Mouse (Mus musculus): Measurements from ENCODE around the gene Sh3rf1.

Gene Sh3rf1

DNA sequence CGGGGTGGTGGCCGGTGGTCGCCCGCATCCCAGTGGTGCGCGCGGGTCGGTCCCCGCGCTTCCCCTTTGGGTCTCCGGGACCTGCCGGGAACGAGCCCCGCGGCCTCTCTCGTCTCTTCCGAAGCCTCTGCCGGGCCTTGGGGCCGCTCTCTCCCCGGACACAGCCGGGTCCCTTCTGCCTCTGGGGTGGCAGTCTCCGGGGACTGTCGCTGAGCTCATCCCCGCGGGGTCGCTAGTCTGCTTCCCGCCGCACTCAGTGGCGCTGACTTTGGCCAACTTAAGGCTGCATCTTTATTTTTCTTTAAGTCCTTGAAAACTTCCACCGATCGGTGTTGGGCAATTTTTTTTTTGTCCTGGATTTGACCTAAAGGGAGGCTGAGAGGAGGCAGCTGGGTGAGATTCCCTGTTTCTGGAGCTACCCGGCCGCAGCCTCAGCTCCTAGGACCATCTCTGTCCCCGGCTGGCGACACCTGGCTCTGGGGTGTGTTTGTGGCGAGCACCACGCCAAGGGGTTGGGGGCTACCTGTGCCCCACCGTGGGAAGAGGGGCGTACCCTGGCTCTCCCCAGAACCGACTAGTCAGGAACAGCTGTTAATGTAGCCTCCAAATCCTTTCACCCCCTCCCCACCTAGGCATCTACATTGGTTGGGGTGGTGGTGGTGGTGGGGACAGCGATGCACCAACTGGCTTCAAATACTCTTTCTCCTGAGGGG is 864 bp downstream of the Sh3rf1 start:
- peak; percentile 77 for DNase-seq

DNA sequence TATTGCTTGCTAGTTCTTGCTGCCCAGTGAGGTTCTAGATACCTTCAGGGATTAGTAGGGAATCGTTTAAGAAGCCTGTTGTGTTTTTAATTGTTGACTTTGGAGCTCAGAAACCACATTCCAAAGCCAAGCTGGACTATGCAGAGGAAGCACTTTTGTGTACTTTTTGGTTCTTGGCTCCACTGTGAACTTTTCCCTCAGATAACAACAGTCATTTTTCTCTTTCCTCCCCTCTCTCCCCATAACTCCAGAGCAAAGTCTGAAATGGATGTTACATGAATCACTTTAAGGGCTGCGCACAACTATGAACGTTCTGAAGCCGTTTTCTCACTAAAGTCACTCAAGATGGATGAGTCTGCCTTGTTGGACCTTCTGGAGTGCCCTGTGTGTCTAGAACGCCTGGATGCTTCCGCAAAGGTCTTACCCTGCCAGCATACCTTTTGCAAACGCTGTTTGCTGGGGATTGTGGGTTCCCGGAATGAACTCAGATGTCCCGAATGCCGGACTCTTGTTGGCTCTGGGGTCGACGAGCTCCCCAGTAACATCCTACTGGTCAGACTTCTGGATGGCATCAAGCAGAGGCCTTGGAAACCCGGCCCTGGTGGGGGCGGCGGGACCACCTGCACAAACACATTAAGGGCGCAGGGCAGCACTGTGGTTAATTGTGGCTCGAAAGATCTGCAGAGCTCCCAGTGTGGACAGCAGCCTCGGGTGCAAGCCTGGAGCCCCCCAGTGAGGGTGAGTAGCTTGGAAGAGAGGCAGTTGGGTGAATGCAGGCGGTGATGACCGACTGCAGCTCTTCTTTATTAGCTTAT is 2.1 kb downstream of the Sh3rf1 start:
- DNase-seq, result peak; percentile 35

- DNase-seq, result no peak
Measured at GRCm38 (mm10) chr8:61226632-61227031, 3.0 kb downstream of the Sh3rf1 start.

DNA sequence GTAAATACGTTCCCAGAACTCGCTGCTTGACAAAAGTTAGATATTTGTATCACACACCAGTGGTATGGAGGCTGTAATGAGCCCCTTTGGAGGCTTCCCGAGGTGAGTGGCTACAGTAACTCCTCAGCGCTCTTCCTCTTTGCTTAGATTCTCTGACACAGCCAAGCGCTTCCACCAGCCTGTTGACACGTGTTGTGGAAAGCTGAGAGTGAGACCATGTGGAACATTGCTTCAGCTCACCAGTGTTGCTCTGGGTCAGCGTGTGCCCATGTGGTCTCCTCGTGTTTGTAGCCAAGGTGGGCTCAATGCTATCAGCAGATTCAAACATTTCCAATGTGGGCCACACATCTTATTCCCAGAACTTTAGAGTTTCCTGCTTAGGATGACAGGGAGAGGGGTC is 5.0 kb downstream of the Sh3rf1 start:
- peak; percentile 28 for DNase-seq

DNA sequence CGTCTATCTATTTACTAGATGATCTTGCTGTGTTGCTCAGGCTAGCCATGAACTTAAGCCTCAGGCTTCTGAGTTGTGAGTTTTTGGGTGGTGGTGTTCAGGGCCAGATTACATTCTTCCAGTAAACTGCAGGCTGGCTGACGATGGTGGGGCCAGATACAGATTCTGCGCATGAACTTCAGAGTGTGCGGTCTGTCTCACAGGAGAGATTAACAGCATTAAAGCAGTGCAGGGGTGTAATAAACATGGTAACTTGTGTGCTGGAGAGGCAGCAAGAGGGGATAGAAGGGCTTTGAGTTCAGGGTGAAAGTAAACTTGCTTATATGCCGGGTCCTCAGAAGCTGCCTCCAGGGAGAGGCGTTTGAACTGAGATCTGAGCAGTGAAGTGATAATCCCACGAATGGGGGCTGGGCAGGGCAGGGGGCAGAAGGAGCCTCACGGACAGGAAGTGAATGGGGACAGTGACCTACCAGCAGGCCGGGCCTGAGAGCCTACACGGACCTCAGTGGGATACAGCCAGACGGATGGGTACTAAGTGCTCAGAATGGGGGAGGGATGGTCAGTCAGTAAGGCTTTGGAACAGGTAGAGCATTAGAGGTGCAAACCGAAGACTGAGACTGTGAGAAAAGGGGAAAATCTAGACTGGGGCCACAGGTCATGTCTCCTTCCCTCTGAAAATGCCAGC is 6.0 kb downstream of the Sh3rf1 start:
- DNase-seq, result peak; percentile 30

GRCm38 (mm10) chr8:61230881-61231755 is 7.4 kb downstream of the Sh3rf1 start:
- no peak for DNase-seq

DNA sequence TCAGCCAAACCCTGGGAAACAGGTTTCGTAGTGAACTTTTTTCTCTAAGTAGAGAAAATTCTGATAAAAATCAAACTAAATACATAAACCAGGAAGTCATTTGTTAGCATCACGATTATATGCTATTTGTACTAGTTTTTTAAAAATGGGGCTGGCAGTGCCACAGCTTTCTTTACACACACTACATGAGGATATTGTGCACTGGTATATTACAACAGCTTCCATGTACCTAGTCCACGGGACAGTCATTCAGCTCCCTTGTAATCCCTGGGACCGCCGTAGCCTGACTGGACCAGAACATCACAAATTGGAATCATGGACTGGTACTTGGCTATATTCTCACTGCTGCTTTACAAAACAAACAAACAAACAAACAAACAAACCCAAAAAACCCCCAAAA is 11.8 kb downstream of the Sh3rf1 start:
- no peak for DNase-seq

- DNase-seq, result no peak
Measured at GRCm38 (mm10) chr8:61236506-61237268, 13.0 kb downstream of the Sh3rf1 start.

- no peak for DNase-seq
Measured at GRCm38 (mm10) chr8:61239576-61239975, 15.9 kb downstream of the Sh3rf1 start.

- DNase-seq, result no peak
Measured at GRCm38 (mm10) chr8:61241229-61241628, 17.6 kb downstream of the Sh3rf1 start.

GRCm38 (mm10) chr8:61242896-61243295 is 19.2 kb downstream of the Sh3rf1 start:
- no peak for DNase-seq

GRCm38 (mm10) chr8:61243491-61243890 is 19.8 kb downstream of the Sh3rf1 start:
- no peak for DNase-seq

DNA sequence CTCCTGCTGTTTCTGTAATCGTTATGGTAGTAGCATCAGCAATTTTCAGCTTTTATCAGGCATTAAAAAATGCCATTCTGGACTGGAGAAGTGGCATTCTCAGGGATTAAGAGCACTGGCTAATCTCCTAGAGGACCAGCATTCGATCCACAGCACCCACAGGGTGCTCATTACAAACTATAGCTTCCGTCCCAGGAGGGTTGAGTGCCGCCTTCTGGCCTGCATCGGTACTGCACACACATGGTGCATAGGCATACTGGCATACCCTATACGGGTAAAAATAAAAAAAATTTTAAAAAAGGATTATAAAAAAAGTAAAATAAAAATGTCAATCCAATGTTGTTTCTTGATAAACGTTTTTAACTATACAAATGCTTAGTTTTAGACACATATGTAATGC is 20.5 kb downstream of the Sh3rf1 start:
- DNase-seq, result no peak

- peak; percentile 40 for DNase-seq
Measured at GRCm38 (mm10) chr8:61247270-61248025, 23.8 kb downstream of the Sh3rf1 start.

DNA sequence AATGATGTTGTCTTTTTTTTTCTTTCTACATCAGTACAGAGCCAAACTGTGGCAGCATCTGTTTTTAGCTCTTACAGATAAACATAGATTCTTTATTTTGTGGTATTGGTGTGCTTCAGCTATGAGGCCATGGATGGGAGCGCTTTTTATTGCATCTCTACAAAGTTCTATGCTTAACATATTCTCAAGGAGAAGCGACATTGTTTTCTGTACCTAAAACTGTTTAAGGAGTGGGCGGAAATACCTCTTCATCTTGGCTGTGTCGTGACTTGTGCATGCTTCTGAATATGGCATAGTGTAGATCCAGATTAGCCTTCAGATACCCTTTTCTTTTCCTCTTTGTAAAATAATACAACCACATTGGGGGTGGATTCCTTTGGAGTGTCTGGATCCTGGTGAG is 25.8 kb downstream of the Sh3rf1 start:
- no peak for DNase-seq

DNA sequence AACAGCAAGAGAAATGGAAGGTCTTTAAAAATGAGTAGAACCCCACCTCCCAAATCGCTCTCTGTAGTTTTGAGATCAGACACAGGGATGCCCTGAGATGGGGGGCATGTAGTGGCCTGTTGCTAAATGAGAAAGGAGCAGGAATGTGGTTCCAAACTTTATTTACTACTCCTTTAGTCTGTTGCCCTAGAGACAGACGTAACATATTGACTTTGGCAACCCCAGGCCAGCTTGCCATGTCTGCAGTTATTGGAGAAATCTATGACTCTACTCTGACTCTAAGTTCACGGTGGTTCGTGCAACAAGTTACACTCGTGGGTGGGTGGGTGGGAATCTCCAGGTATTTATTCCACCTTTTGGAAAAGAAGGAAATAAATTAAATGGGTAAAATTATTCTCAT is 30.5 kb downstream of the Sh3rf1 start:
- DNase-seq, result no peak

GRCm38 (mm10) chr8:61258828-61259227 is 35.2 kb downstream of the Sh3rf1 start:
- DNase-seq, result no peak

DNA sequence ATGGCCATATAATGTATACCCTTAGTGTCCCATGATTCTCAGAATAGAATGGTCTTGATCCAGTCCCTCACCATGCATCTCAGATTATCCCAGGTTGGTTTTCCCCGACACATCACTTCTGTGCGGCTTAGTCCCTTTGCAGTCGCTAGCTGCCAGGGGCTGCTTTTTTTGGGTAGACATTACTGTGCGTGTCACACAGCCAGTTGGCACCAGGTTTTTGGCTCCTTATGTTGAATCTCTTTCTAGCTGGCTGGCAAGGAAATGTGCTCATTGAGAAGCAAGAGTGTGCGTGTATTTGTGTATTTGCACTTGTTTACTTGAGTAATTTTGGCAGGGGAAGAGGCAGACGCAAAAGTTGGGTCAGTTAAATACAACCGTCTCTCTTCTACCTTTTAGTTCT is 35.9 kb downstream of the Sh3rf1 start:
- no peak for DNase-seq

DNA sequence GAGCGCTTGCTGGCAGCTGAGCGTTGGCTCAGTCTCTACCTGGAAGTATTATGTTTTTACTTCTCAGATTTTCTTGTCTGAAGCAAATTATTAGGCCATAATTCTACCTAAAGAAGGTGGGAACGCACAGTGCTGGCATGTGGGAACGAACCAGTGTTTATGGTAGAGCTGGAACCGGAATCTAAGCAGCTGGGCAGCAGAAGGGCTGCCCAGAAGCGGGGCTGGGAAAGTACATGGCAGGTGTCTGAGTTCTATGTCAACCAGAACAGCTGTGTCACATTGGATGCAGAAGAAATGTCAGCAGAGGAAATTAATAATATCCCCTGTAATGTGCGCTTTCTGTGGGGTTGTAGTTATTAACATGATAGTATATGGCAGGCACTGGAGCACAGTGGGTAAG is 36.9 kb downstream of the Sh3rf1 start:
- DNase-seq, result no peak

- no peak for DNase-seq
Measured at GRCm38 (mm10) chr8:61261374-61261773, 37.7 kb downstream of the Sh3rf1 start.

DNA sequence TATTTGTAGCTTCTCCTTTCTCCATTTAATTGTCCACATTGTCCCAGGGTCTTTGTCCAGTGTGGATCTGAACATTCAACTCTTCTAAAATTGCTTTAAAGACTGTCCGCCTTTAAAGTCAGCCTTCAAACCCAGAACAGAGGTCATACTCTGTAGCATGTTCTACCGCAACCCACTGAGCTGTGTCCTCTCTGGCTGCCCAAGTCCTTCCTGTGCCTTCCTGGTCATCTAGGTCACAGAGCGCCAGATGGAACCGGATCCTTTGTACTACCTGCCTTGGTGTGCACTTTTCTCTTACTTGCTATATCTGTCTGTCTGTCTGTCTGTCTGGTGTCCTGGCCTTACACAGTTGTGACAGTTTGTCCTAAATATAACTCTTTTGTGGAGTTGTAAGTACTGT is 40.0 kb downstream of the Sh3rf1 start:
- peak; percentile 44 for DNase-seq

All from kidney, postnatal 10 days (tissue).